Mouse (Mus musculus): ENCODE results near the gene Dpp8.
"Not testable (repeated sequence)": the region's sequence is repeated elsewhere in the genome, so short reads cannot be mapped to it uniquely, and the experiment has no call there.

Gene Dpp8

GRCm38 (mm10) chr9:65032269-65033108 is at the start of gene Dpp8:
Dpp8 (plus strand) TSS chr9:65032414.
- DNase-seq (ENCODE audit: extremely low spot score, low read depth, low spot score), result peak; percentile 63

- no peak for DNase-seq (ENCODE audit: extremely low spot score, low read depth, low spot score)
Observed at GRCm38 (mm10) chr9:64985037-64985794, 47.0 kb upstream of the Dpp8 start.

- DNase-seq (ENCODE audit: extremely low spot score, low read depth, low spot score), result no peak
Observed at GRCm38 (mm10) chr9:64985807-64986206, 46.4 kb upstream of the Dpp8 start.

- DNase-seq (ENCODE audit: extremely low spot score, low read depth, low spot score), result no peak
Observed at GRCm38 (mm10) chr9:64987651-64988050, 44.6 kb upstream of the Dpp8 start.

GRCm38 (mm10) chr9:64988443-64988842 is 43.8 kb upstream of the Dpp8 start:
- no peak for DNase-seq (ENCODE audit: extremely low spot score, low read depth, low spot score)

- no peak for DNase-seq (ENCODE audit: extremely low spot score, low read depth, low spot score)
Observed at GRCm38 (mm10) chr9:64990291-64990690, 41.9 kb upstream of the Dpp8 start.

GRCm38 (mm10) chr9:64995464-64995863 is 36.8 kb upstream of the Dpp8 start:
- not testable (repeated sequence) for DNase-seq (ENCODE audit: extremely low spot score, low read depth, low spot score)

GRCm38 (mm10) chr9:65001481-65001880 is 30.7 kb upstream of the Dpp8 start:
- DNase-seq (ENCODE audit: extremely low spot score, low read depth, low spot score), result no peak

- no peak for DNase-seq (ENCODE audit: extremely low spot score, low read depth, low spot score)
Observed at GRCm38 (mm10) chr9:65005737-65006136, 26.5 kb upstream of the Dpp8 start.

- no peak for DNase-seq (ENCODE audit: extremely low spot score, low read depth, low spot score)
Observed at GRCm38 (mm10) chr9:65010632-65011031, 21.6 kb upstream of the Dpp8 start.

GRCm38 (mm10) chr9:65011304-65011703 is 20.9 kb upstream of the Dpp8 start:
- DNase-seq (ENCODE audit: extremely low spot score, low read depth, low spot score), result no peak

GRCm38 (mm10) chr9:65015461-65016222 is 16.6 kb upstream of the Dpp8 start:
- no peak for DNase-seq (ENCODE audit: extremely low spot score, low read depth, low spot score)

- DNase-seq (ENCODE audit: extremely low spot score, low read depth, low spot score), result no peak
Observed at GRCm38 (mm10) chr9:65016241-65016977, 15.8 kb upstream of the Dpp8 start.

- no peak for DNase-seq (ENCODE audit: extremely low spot score, low read depth, low spot score)
Observed at GRCm38 (mm10) chr9:65016978-65017827, 15.0 kb upstream of the Dpp8 start.

GRCm38 (mm10) chr9:65017896-65018295 is 14.3 kb upstream of the Dpp8 start:
- no peak for DNase-seq (ENCODE audit: extremely low spot score, low read depth, low spot score)

- DNase-seq (ENCODE audit: extremely low spot score, low read depth, low spot score), result no peak
Observed at GRCm38 (mm10) chr9:65018588-65019121, 13.6 kb upstream of the Dpp8 start.

GRCm38 (mm10) chr9:65019146-65019545 is 13.1 kb upstream of the Dpp8 start:
- no peak for DNase-seq (ENCODE audit: extremely low spot score, low read depth, low spot score)

GRCm38 (mm10) chr9:65020128-65020527 is 12.1 kb upstream of the Dpp8 start:
- no peak for DNase-seq (ENCODE audit: extremely low spot score, low read depth, low spot score)
